Mouse (Mus musculus) bone marrow, adult 2 months (tissue): ENCODE data around the gene BC024063. TPM values are rescaled to one million over a fixed set of nuclear protein-coding genes. Genes with fewer than 3 reads are reported as not detected.
"Not testable (repeated sequence)": the region's sequence is repeated elsewhere in the genome, so short reads cannot be mapped to it uniquely, and the experiment has no call there.

Source experiments
- H3K27ac ChIP-seq: fragments of 200-500 bp; 2 replicates; pipeline ENCODE4 v1.5.1; 2012; ENCODE audit warnings: low read depth, mild to moderate bottlenecking, control low read depth, inconsistent platforms, low read length; ENCODE audit not compliant: control insufficient read depth, poor library complexity, insufficient read depth
- H3K4me1 ChIP-seq: fragments of 200-500 bp; 2 replicates; pipeline ENCODE4 v1.6.1; 2011; ENCODE audit warnings: low read length; ENCODE audit not compliant: control insufficient read depth, insufficient read depth
- H3K4me3 ChIP-seq: fragments of 200-500 bp; replicated peaks from 2 replicates; pipeline ENCODE3; 2011; ENCODE audit warnings: mild to moderate bottlenecking, low read depth, low read length, control low read depth; ENCODE audit not compliant: control insufficient read depth
- CTCF ChIP-seq: fragments of 200-500 bp; IDR thresholded peaks from 2 replicates; pipeline ENCODE4 v1.5.1; 2011; ENCODE audit warnings: low read length, control low read depth; ENCODE audit not compliant: control insufficient read depth, insufficient read depth
- POLR2A ChIP-seq: fragments of 200-500 bp; IDR thresholded peaks from 2 replicates; pipeline ENCODE4 v1.6.1; 2011; ENCODE audit warnings: low read depth, mild to moderate bottlenecking, control low read depth, low read length, borderline replicate concordance; ENCODE audit not compliant: control insufficient read depth
- WGBS: fragments of 180-500 bp; shearing (Covaris S2); methylation state at CpG from one replicate; pipeline ENCODE4 v1.1.7; 2018; 5-methylcytosine and 5-hydroxymethylcytosine counted together
- polyA plus RNA-seq: library from polyadenylated mRNA; stranded (reverse); fragments of >200 nt; gene quantifications from 2 replicates; pipeline ENCODE4 v1.2.4, GENCODE M21; 2011; ENCODE audit warnings: low replicate concordance; ENCODE audit not compliant: missing spikeins, insufficient read depth, insufficient read length

The BC024063 gene
- polyA plus RNA-seq, result 0.90 TPM in 1 of 2 replicates, not detected in the other

- H3K27ac ChIP-seq, H3K4me1 ChIP-seq: not testable (repeated sequence)
- 25% methylated on average over 42 of the region's 42 CpGs for WGBS
- peak within 1 kb of the TSS; percentile 54 for H3K4me3 ChIP-seq
Observed at GRCm38 (mm10) chr10:82082728-82083621, at the start of gene BC024063. Gene BC024063, plus strand, starts transcription at chr10:82083353.

- WGBS, result 72% methylated on average over 2 of the region's 2 CpGs
Observed at GRCm38 (mm10) chr10:82042191-82042590, 41.0 kb upstream of the BC024063 start.

GRCm38 (mm10) chr10:82046603-82047002, 36.5 kb upstream of the BC024063 start:
- Histone ChIP-seq H3K4me3 (no peak overlapping the region), H3K27ac (no peak overlapping the region), H3K4me1 (no peaks in the 10 kb centered on the region)
- no peak for TF ChIP-seq CTCF
- TF ChIP-seq POLR2A, result no peak
- WGBS, result 85% methylated on average over 3 of the region's 3 CpGs

More at GRCm38 (mm10) chr10:82042191-82042590, 41.0 kb upstream of the BC024063 start:
- no peak for TF ChIP-seq CTCF
- TF ChIP-seq POLR2A, result no peak
- Histone ChIP-seq H3K4me3 (no peak overlapping the region), H3K27ac (no peak overlapping the region), H3K4me1 (no peaks in the 10 kb centered on the region)

GRCm38 (mm10) chr10:82047597-82048459, 35.3 kb upstream of the BC024063 start, which contains the start of gene Zfp873:
Gene Zfp873, plus strand, starts transcription at chr10:82048123.
- Histone ChIP-seq H3K4me1 (no peaks in the 10 kb centered on the region), H3K27ac (peak within 1 kb of the TSS; percentile 84), H3K4me3 (peak within 1 kb of the TSS; percentile 63)
- 9% methylated on average over 35 of the region's 35 CpGs for WGBS
- TF ChIP-seq POLR2A (peak; percentile 25; the same call in 1 of the 2 replicates), CTCF (no peak)

- WGBS, result 25% methylated on average over 10 of the region's 10 CpGs
- peak overlapping the region; percentile 63 for H3K4me3 ChIP-seq
- H3K4me1 ChIP-seq, result not testable (repeated sequence)
- H3K27ac ChIP-seq, result peak overlapping the region; percentile 84
Observed at GRCm38 (mm10) chr10:82048460-82048804, 34.7 kb upstream of the BC024063 start.

- H3K4me3 ChIP-seq, result peak overlapping the region; percentile 54
- 29% methylated on average over 14 of the region's 14 CpGs for WGBS
- H3K4me1 ChIP-seq, H3K27ac ChIP-seq: not testable (repeated sequence)
Observed at GRCm38 (mm10) chr10:82083622-82083971, 444 bp downstream of the BC024063 start.

- WGBS, result 68% methylated on average over 3 of the region's 3 CpGs
- Histone ChIP-seq H3K4me3 (no peak overlapping the region), H3K27ac (no peak overlapping the region), H3K4me1 (no peaks in the 10 kb centered on the region)
- TF ChIP-seq CTCF, result no peak
- TF ChIP-seq POLR2A, result no peak
Observed at GRCm38 (mm10) chr10:82117206-82117605, 34.1 kb downstream of the BC024063 start.

- H3K4me3 ChIP-seq, result peak within 1 kb of the TSS; percentile 85
- WGBS, result 2% methylated on average over 41 of the region's 41 CpGs
- TF ChIP-seq POLR2A (peak; percentile 60; the same call in 1 of the 2 replicates), CTCF (no peak)
- H3K4me1 ChIP-seq, result no peaks in the 10 kb centered on the region
- H3K27ac ChIP-seq, result peak within 1 kb of the TSS; percentile 39
Observed at GRCm38 (mm10) chr10:82127850-82128401, 44.8 kb downstream of the BC024063 start, which contains the start of gene AU041133. Gene AU041133, plus strand, starts transcription at chr10:82128013.
